Mouse (Mus musculus) CH12F3 (cell line): ENCODE results near the gene Dpp6.

Experiments used
- in situ Hi-C: fragments of 300-500 bp; cut with MboI; formaldehyde crosslinking; loops from 2 replicates; pipeline ENCODE4 v1.14.3; 2020; ENCODE audit warnings: low sequenced_read_pairs

Dpp6 gene

GRCm38 (mm10) chr5:27348181-27349095, 531.4 kb downstream of the Dpp6 start:
- in situ Hi-C loops, result no loop called here

GRCm38 (mm10) chr5:27357630-27358029, 540.6 kb downstream of the Dpp6 start:
- in situ Hi-C loops, result no loop called here

GRCm38 (mm10) chr5:27365946-27366345, 548.9 kb downstream of the Dpp6 start:
- in situ Hi-C loops, result no loop called here

GRCm38 (mm10) chr5:27370814-27371213, 553.8 kb downstream of the Dpp6 start:
- in situ Hi-C loops, result no loop called here

- in situ Hi-C loops, result no loop called here
Observed at GRCm38 (mm10) chr5:27373931-27374330, 556.9 kb downstream of the Dpp6 start.

- in situ Hi-C loops, result no loop called here
Observed at GRCm38 (mm10) chr5:27375841-27376240, 558.8 kb downstream of the Dpp6 start.

- in situ Hi-C loops, result no loop called here
Observed at GRCm38 (mm10) chr5:27380656-27381385, 563.8 kb downstream of the Dpp6 start.

- in situ Hi-C loops, result no loop called here
Observed at GRCm38 (mm10) chr5:27398371-27398770, 581.4 kb downstream of the Dpp6 start.

GRCm38 (mm10) chr5:27399111-27399510, 582.1 kb downstream of the Dpp6 start:
- in situ Hi-C loops, result no loop called here

GRCm38 (mm10) chr5:27402616-27403015, 585.6 kb downstream of the Dpp6 start:
- in situ Hi-C loops, result no loop called here

- in situ Hi-C loops, result no loop called here
Observed at GRCm38 (mm10) chr5:27408854-27409253, 591.9 kb downstream of the Dpp6 start.

- in situ Hi-C loops, result no loop called here
Observed at GRCm38 (mm10) chr5:27413023-27413422, 596.0 kb downstream of the Dpp6 start.

GRCm38 (mm10) chr5:27415518-27415917, 598.5 kb downstream of the Dpp6 start:
- in situ Hi-C loops, result no loop called here

- in situ Hi-C loops, result no loop called here
Observed at GRCm38 (mm10) chr5:27416571-27416970, 599.6 kb downstream of the Dpp6 start.

- in situ Hi-C loops, result no loop called here
Observed at GRCm38 (mm10) chr5:27417398-27417797, 600.4 kb downstream of the Dpp6 start.

- in situ Hi-C loops, result no loop called here
Observed at GRCm38 (mm10) chr5:27418856-27419255, 601.9 kb downstream of the Dpp6 start.

GRCm38 (mm10) chr5:27421090-27421635, 604.2 kb downstream of the Dpp6 start:
- in situ Hi-C loops, result no loop called here

GRCm38 (mm10) chr5:27423766-27424165, 606.8 kb downstream of the Dpp6 start:
- in situ Hi-C loops, result no loop called here

GRCm38 (mm10) chr5:27424484-27425080, 607.6 kb downstream of the Dpp6 start:
- in situ Hi-C loops, result no loop called here

- in situ Hi-C loops, result no loop called here
Observed at GRCm38 (mm10) chr5:27426200-27426599, 609.2 kb downstream of the Dpp6 start.

GRCm38 (mm10) chr5:27433584-27433983, 616.6 kb downstream of the Dpp6 start:
- in situ Hi-C loops, result no loop called here
